Mouse (Mus musculus) testis, adult 2 months (tissue): Measurements from ENCODE around the gene Pdilt.

Experiments used
- CTCF ChIP-seq: fragments of 200-500 bp; IDR thresholded peaks from 2 replicates; pipeline ENCODE4 v1.5.1; 2012; ENCODE audit warnings: low read depth, mild to moderate bottlenecking, inconsistent platforms, low read length, moderate library complexity; ENCODE audit not compliant: control insufficient read depth, insufficient read depth, insufficient replicate concordance
- POLR2A ChIP-seq: fragments of 200-500 bp; IDR thresholded peaks from 2 replicates; pipeline ENCODE4 v1.6.1; 2012; ENCODE audit warnings: low read depth, mild to moderate bottlenecking, inconsistent platforms, low read length, moderate library complexity; ENCODE audit not compliant: control insufficient read depth

DNA sequence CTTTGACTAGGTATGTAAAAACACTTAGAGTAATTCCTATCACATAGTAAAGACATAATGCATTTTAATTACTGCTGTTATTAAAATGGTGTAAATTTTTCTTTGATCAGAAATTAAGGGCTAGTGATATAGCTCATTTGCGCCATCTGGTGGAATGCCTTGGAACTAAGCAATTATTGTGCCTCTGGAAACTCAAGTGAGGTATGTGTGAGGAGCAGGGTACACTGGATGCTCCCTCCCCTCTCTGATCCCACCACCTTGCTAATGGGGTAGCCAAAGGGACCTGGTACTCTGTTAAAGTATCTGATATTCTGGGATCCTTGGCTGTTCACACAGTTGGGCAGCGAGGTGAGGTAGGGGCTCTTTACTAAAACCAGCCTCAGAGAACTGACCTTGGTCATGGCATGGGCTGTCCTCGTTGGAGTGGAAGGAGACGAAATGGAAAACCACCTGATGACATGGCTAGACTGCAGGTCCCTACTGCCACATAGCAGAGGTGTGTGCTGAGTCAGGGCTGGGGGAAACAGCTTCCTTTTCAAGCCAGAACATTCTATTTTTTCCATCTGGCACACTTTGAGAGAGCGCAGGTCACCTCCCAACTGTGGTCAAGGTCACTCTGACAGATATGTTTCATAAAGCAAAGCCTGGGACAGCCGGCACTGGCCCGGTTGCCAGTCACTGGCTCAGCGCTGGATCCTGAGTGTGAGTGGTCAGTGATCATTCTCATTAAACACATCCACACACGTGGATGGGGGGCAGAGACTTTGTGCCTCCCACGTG lies 7.6 kb downstream of the Pdilt start:
- TF ChIP-seq CTCF: peak; percentile 18; the same call in 1 of the 2 replicates
- no peak for TF ChIP-seq POLR2A
